Mouse (Mus musculus): Measurements from ENCODE around the gene Ybey. TPM values are rescaled to one million over a fixed set of nuclear protein-coding genes. Genes with fewer than 3 reads are reported as not detected.

The Ybey gene
- polyA plus RNA-seq (2014; fragmentation: Illumina TruSeq; extraction: RNeasy Lipid Tissue Mini Kit (QIAGEN cat#74804); ENCODE audit: low read depth, low replicate concordance) = 2.4 TPM

DNA sequence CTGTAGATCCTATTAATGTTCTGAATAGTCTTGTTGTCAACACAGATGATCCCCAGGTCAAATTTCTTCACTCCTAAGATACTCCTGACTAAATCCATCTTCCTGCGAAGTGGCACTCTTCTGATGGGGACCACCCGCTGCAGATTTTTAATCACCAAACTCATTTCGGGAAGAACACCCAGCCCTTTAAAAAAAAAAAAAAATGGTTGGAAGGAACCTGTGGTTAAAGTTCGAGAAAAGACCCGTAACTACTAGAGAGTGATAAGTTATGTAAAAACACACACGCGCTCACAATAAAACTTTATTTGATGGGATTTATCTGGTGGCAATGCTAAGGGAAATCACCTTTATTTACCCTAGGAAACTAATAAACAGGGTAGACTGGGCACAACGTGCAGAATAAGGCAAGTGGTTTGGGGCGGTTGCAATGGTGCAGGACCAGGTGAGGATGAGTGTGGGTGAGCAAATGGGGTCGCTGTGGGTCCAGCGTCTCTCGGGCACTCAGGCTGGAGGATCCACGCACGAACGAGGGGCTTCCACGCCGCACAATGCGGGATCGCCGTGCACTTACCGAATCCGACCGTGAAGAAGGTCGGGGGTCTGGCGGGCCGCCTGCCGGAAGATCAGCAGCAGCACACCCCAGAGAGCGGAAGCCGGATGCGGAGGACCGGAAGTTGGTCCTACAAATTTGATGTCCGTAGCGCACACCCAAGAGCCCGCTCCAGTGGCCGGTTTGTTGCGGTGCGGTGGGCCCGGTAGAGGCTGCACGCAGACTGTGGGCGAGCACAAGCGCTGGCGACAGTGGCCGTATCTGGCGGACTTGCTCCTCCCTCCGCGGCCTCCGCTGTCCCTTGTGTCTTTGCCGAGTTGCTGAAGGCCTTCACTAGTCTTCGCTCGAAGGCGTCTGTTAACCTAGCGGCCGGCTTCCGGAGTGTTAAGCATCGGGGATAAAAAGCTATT, at the start of gene Ybey, which contains the start of gene Mcm3ap:
TSS of gene Ybey (minus strand) at position 912 of the 960 bp plus-strand sequence.
TSS of gene Mcm3ap (plus strand) at position 725 of the 960 bp plus-strand sequence.

GRCm38 (mm10) chr10:76448851-76449250, 20.1 kb downstream of the Ybey start, which contains the start of gene 2610028H24Rik:
2610028H24Rik (plus strand) TSS chr10:76449081.

GRCm38 (mm10) chr10:76442178-76443088, 26.5 kb downstream of the Ybey start, which contains the start of gene Pcnt:
Pcnt (minus strand) TSS chr10:76442786.

DNA sequence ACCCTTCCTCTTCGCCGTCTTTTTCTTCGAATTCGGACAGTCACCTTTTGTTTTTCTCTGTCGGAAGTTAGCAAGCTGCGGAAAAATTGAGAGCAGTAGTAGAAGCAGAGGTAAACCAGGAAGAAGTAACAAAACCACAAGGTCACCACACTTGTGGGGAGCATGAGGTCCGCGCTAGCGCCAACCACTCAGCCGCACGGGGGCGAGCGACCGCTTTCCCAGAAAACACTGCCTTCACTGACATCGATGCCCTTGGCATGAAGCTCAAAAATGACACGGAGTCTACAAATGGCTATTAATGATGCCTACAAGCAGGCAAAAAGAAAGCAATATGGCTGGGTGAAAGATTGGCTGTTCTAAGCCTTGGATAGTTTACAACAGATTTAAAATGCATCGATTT, 28.6 kb downstream of the Ybey start, which contains the start of gene AC141477.1:
TSS of gene AC141477.1 (minus strand) at position 164 of the 400 bp plus-strand sequence.

Other genes starting within 250 kb of the Ybey start
- gene Prmt2, start 231.2 kb downstream of the Ybey start, polyA plus RNA-seq (2014; fragmentation: Illumina TruSeq; extraction: RNeasy Lipid Tissue Mini Kit (QIAGEN cat#74804); ENCODE audit: low read depth, low replicate concordance) = 3.8 TPM
- 1.5 TPM for gene S100b, start 215.3 kb downstream of the Ybey start, polyA plus RNA-seq (2014; fragmentation: Illumina TruSeq; extraction: RNeasy Lipid Tissue Mini Kit (QIAGEN cat#74804); ENCODE audit: low read depth, low replicate concordance)
- 13.4 TPM for gene Dip2a, start 123.8 kb downstream of the Ybey start, polyA plus RNA-seq (2014; fragmentation: Illumina TruSeq; extraction: RNeasy Lipid Tissue Mini Kit (QIAGEN cat#74804); ENCODE audit: low read depth, low replicate concordance)
- not detected for gene AC141477.1, start 28.7 kb downstream of the Ybey start, polyA plus RNA-seq (2014; fragmentation: Illumina TruSeq; extraction: RNeasy Lipid Tissue Mini Kit (QIAGEN cat#74804); ENCODE audit: low read depth, low replicate concordance)
- gene Pcnt, start 26.3 kb downstream of the Ybey start, polyA plus RNA-seq (2014; fragmentation: Illumina TruSeq; extraction: RNeasy Lipid Tissue Mini Kit (QIAGEN cat#74804); ENCODE audit: low read depth, low replicate concordance) = 7.3 TPM
- gene 2610028H24Rik, start 20.0 kb downstream of the Ybey start, polyA plus RNA-seq (2014; fragmentation: Illumina TruSeq; extraction: RNeasy Lipid Tissue Mini Kit (QIAGEN cat#74804); ENCODE audit: low read depth, low replicate concordance) = not detected
- 12.1 TPM for gene Mcm3ap, start 187 bp downstream of the Ybey start, polyA plus RNA-seq (2014; fragmentation: Illumina TruSeq; extraction: RNeasy Lipid Tissue Mini Kit (QIAGEN cat#74804); ENCODE audit: low read depth, low replicate concordance)
- 11.6 TPM for gene Lss, start 62.5 kb upstream of the Ybey start, polyA plus RNA-seq (2014; fragmentation: Illumina TruSeq; extraction: RNeasy Lipid Tissue Mini Kit (QIAGEN cat#74804); ENCODE audit: low read depth, low replicate concordance)
- not detected for gene Spatc1l, start 93.2 kb upstream of the Ybey start, polyA plus RNA-seq (2014; fragmentation: Illumina TruSeq; extraction: RNeasy Lipid Tissue Mini Kit (QIAGEN cat#74804); ENCODE audit: low read depth, low replicate concordance)
- not detected for gene Ftcd, start 106.5 kb upstream of the Ybey start, polyA plus RNA-seq (2014; fragmentation: Illumina TruSeq; extraction: RNeasy Lipid Tissue Mini Kit (QIAGEN cat#74804); ENCODE audit: low read depth, low replicate concordance)
- gene Col6a2, start 154.5 kb upstream of the Ybey start, polyA plus RNA-seq (2014; fragmentation: Illumina TruSeq; extraction: RNeasy Lipid Tissue Mini Kit (QIAGEN cat#74804); ENCODE audit: low read depth, low replicate concordance) = 2.6 TPM